Mouse (Mus musculus): ENCODE measurements around the gene Cirbp.

DNA sequence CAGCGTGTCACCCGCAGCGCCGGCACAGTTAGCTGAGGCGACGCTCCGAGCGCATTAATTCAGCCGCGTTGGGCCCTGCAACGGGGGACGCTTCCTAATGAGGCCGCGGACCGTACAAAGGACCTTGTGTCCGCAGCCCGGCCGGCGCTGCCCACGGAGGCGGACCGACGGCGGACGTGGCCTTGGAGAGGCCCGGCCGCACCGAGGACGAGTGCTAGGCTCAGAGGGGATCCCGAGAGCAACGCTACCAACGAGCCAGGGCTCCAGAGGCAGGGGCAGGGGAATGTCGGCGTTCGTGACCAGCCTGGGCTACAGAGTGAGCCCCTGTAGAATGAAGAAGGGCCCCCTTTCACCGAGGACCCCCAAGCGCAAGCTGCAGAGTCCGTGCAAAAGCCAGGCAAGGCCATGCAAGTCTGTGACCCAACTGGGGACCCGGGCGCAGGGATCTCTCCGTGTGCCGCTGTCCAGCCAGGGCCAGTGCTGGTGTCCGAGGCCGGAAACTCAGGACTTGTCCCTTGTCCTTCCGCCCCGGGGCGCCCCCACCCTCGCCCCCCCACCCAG lies 24.8 kb downstream of the Cirbp start:
- no peak for TF ChIP-seq CTCF (IDR thresholded peaks at IDR 0.05; ENCODE audit: low read depth)
- no peak for TF ChIP-seq EP300 (IDR thresholded peaks at IDR 0.05; ENCODE audit: low read depth)
